ENCODE assay signal across 20 mouse cellular contexts in the genomic region with DNA sequence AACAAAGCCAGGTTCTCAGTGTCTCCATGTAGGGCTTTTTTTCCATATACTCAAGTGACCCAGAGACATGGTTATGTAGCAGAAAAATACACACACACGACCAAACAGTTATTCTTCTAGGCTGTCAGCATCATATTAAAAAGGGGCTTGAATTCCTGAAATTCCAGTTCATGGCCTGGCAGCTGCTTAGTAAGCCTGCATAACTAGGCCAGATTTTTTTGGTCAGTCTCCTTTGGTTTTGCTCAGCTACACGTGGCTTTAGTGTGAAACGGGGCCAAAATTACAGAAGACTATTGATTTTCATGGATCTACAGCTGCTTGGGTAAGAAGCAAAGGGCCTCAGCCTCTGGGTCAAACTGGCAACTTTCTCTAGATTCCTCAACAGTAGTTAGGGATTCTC.
DNase-seq lines count a peak whose midpoint lies in the region; ATAC-seq and TF ChIP-seq lines count a peak whose summit lies in the region.
"Had no signal": no experiment of that assay in that cellular context is flagged by ENCODE, and none has a peak within 500 bp of the region (broad histone marks: within the 10 kb centered on the region; RNA-seq: fewer than 3 reads in every experiment).

No protein-coding gene starts in this region.

- H3K4me2 ChIP-seq in kidney, postnatal 0 days (ENCODE audit: low read length): no peak overlapping the region
- no peak overlapping the region for H3K4me2 ChIP-seq in limb, embryonic 13.5 days (replicated peaks)
- H3K4me2 ChIP-seq: embryonic facial prominence, embryonic 12.5 days; forebrain, embryonic 15.5 days; kidney, embryonic 15.5 days had no signal

- no peaks in the 10 kb centered on the region for H3K4me1 ChIP-seq in kidney, postnatal 0 days (replicated peaks; ENCODE audit: insufficient read depth, low read length)
- H3K4me1 ChIP-seq in limb, embryonic 13.5 days: peaks cover 7% of the 10 kb centered on the region; the same call in 1 of the 2 replicates
- H3K4me1 ChIP-seq: embryonic facial prominence, embryonic 12.5 days; forebrain, embryonic 15.5 days; kidney, embryonic 15.5 days had no signal

- H3K27me3 ChIP-seq in kidney, postnatal 0 days (ENCODE audit: insufficient read depth, low read length): no peaks in the 10 kb centered on the region
- no peaks in the 10 kb centered on the region for H3K27me3 ChIP-seq in Patski
- H3K27me3 ChIP-seq in limb, embryonic 13.5 days: no peaks in the 10 kb centered on the region
- H3K27me3 ChIP-seq: embryonic facial prominence, embryonic 12.5 days; forebrain, embryonic 15.5 days; kidney, embryonic 15.5 days had no signal

- peak; percentile 44 for DNase-seq in kidney, postnatal 0 days (ENCODE audit: low spot score)
- DNase-seq in kidney, adult 11 months: no peak
- DNase-seq in 3T3-L1 (ENCODE audit: low read depth, low spot score) (peak; percentile 52), Patski (ENCODE audit: low read depth, low spot score) (peak; percentile 12)
- no peak for DNase-seq in adrenal gland, postnatal 36 days
- no peak for DNase-seq in cerebellum, postnatal 14 days
- DNase-seq: adrenal gland, postnatal 14 days; cerebellum, adult 11 months; gastrocnemius, postnatal 25 days; layer of hippocampus, postnatal 36 days; midbrain, embryonic 14.5 days; right cerebral cortex, adult 18-20 months; thymus, postnatal 14 days had no signal

- POLR2A ChIA-PET in Patski (lab: Charles Lee): no interaction called here

- no peak for TF ChIP-seq CTCF in kidney, postnatal 0 days (IDR thresholded peaks at IDR 0.05; ENCODE audit: low read depth)
- TF ChIP-seq CTCF in Patski (IDR thresholded peaks at IDR 0.05): no peak

- ATAC-seq in kidney, postnatal 0 days (replicated peaks; ENCODE audit: low FRiP score, low read depth): no peak
- ATAC-seq in Patski: peak; percentile 89
- peak; percentile 84 for ATAC-seq in limb, embryonic 13.5 days (ENCODE audit: low FRiP score, low read depth)
- no peak for ATAC-seq in monocyte, adult 5-6 weeks (replicated peaks; ENCODE audit: insufficient number of reproducible peaks, low FRiP score, low TSS enrichment, poor library complexity, severe bottlenecking)
- ATAC-seq: forebrain, embryonic 15.5 days had no signal

- H3K27ac ChIP-seq in kidney, postnatal 0 days: no peak overlapping the region
- H3K27ac ChIP-seq in limb, embryonic 13.5 days: 0 out of 2 replicates have a peak overlapping the region, but pooled peaks have one; percentile 55
- H3K27ac ChIP-seq: embryonic facial prominence, embryonic 12.5 days; forebrain, embryonic 15.5 days; heart, embryonic 10.5 days; kidney, embryonic 15.5 days; liver, embryonic 14.5 days had no signal

- H3K9ac ChIP-seq in kidney, postnatal 0 days (ENCODE audit: low read depth, low read length): no peak overlapping the region
- no peak overlapping the region for H3K9ac ChIP-seq in limb, embryonic 13.5 days
- H3K9ac ChIP-seq: embryonic facial prominence, embryonic 12.5 days; forebrain, embryonic 15.5 days; kidney, embryonic 15.5 days; liver, embryonic 14.5 days had no signal

- CTCF ChIA-PET in Patski (lab: Charles Lee): interaction anchor here (1.0 kb wide), 1 partner anchor 13 kb away, joined by 3 read pairs; no protein-coding TSS in a partner anchor

- no peaks in the 10 kb centered on the region for H3K36me3 ChIP-seq in kidney, postnatal 0 days (ENCODE audit: insufficient read depth, low read length)
- H3K36me3 ChIP-seq in limb, embryonic 13.5 days: no peaks in the 10 kb centered on the region
- H3K36me3 ChIP-seq: embryonic facial prominence, embryonic 12.5 days; forebrain, embryonic 15.5 days; heart, embryonic 10.5 days; kidney, embryonic 15.5 days had no signal

- WGBS in kidney, postnatal 0 days: 45% methylated on average over 3 of the region's 3 CpGs
- WGBS in limb, embryonic 13.5 days: 23% methylated on average over 3 of the region's 3 CpGs

- in situ Hi-C loops in Patski (cut with MboI; ENCODE audit: low pct_unique_long_range_greater_than_20kb): no loop called here

- no peaks in the 10 kb centered on the region for H3K9me3 ChIP-seq in kidney, postnatal 0 days (replicated peaks; ENCODE audit: low read length)
- no peaks in the 10 kb centered on the region for H3K9me3 ChIP-seq in limb, embryonic 13.5 days
- H3K9me3 ChIP-seq: embryonic facial prominence, embryonic 12.5 days; forebrain, embryonic 15.5 days; heart, embryonic 10.5 days; kidney, embryonic 15.5 days had no signal

- H3K4me3 ChIP-seq in kidney, postnatal 0 days (replicated peaks; ENCODE audit: low read depth, low read length): no peak overlapping the region
- H3K4me3 ChIP-seq in limb, embryonic 13.5 days: no peak overlapping the region
- H3K4me3 ChIP-seq: embryonic facial prominence, embryonic 12.5 days; forebrain, embryonic 15.5 days; heart, embryonic 10.5 days; kidney, embryonic 15.5 days had no signal

Comparison
In these comparisons a context has a peak if more than half of its experiments do, and no peak if none do; other contexts are left out.
1. DNase-seq: peak in kidney, postnatal 0 days (single experiment), 3T3-L1 (single experiment) and Patski (single experiment); none in kidney, adult 11 months (single experiment), adrenal gland, postnatal 36 days (0 of 2) and cerebellum, postnatal 14 days (0 of 2).
2. ATAC-seq: peak in Patski (single experiment) and limb, embryonic 13.5 days (single experiment); none in kidney, postnatal 0 days (single experiment) and monocyte, adult 5-6 weeks (single experiment).